Mouse (Mus musculus) fibroblast of lung, adult 2 months (primary cell): ENCODE results near the gene Macrod1.
"Not testable (repeated sequence)": the region's sequence is repeated elsewhere in the genome, so short reads cannot be mapped to it uniquely, and the experiment has no call there.

Experiments used
- DNase-seq: peaks from one replicate; pipeline ENCODE4 v3.0.0-alpha.2; 2011; ENCODE audit warnings: low read depth

Macrod1 gene

DNA sequence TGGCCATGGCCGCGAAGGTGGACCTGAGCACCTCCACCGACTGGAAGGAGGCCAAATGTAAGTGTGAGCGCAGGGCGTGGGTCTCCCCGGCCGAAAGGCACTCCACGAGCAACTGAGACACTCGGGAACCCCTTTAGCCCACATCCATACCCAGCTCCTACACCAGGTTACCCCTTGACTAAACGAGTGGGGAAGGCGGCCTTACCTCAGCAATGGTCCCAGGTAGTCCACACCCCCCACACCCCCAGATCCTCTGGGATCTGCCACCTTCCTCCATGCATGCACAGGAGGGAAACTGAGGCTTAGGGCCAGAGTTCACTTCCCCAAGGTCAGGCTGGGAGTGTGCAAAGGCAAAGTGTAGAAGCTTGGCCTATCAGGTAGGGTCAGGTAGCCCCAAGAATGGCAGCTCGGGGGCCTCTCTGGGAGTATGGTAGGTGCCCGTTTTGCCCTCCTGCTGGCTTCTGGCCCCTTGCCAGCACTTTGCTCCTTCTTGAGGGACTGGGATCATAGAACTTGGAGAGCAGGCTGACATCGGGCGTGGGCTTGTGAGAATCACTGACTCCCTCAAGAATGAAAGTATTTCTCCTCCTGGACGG lies 614 bp downstream of the Macrod1 start:
- DNase-seq, result no peak

DNA sequence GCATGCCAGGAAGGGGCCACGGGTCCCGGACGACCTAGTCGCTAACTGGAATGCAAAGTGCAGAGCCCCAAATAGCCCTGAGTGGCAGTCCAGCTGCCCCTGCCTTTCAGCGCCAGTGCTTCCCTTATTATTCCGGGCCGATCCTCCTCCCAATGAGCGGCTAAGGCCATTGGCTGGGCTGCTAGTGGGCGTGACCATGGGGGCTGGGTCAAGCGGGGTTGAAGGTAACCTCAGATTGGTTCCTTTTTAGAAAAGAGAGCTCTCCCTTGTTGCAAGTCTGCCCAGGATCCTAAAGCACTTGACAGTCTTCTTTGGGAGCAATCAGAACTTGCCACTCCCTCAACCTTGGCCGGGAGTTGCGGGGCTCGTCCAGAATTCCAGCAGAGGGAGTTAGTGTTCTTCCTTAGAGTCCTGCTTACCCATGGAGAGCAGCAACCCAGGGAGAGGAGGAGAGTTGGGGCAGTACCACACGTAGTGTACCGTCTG lies 1.2 kb downstream of the Macrod1 start:
- peak; percentile 77 for DNase-seq

DNA sequence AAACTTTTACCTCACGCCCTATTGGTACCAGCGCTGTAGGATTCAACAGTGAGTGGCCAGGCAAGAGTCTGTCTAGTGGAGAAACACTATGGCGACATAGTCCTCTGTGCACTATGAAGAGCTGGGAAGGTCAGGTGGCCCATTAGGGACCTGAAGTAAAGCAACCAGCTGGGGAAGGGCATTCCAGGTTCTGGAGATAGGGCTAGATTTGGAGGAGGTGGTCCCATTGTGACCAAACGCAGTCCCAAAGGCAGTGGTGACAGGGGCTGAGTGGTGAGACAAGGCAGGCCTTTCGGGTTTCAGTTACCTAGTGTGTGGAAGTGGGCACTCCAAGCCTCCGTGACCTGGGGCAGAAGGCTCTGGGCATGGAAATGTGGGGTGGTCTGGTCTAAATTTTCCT lies 1.9 kb downstream of the Macrod1 start:
- DNase-seq, result no peak

DNA sequence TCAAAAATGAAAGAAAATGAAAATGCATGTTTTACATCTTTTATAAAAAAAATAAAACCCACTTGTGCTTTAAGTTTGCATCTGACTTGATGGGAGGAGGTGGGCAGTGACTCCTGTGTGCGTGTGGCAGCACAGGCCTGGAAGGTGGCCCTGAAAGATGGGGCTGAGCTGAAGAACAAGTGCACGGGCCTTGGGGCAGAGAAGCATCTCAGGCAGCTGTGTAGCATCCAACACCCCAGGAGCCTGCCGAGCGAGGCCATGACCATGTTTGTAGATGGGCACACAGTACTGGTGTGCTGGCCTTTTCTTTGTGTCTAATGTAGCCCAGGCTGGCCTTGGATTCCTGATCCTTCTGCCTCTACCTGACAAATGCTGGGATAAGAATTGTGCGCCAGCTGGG lies 5.5 kb downstream of the Macrod1 start:
- DNase-seq, result no peak

DNA sequence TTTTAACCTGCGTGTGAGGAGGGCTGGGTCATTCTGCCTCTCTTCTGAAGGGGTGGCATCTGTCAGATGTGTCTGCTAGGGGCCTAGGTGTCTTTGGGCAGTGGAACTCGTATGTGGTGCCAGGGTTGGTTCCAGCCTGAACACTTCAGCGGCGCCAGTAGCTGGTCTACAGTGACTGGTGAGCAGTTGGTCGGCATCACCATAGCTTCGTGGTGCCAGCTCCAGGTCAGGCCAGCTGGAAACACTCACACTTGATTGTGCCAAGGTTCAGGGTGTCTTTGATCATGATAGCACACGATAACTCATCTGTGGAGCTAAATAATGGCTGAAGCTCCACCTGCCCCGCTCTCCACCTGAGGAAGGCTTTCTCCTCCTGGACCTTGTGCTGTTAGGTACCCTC lies 6.3 kb downstream of the Macrod1 start:
- DNase-seq, result no peak

DNA sequence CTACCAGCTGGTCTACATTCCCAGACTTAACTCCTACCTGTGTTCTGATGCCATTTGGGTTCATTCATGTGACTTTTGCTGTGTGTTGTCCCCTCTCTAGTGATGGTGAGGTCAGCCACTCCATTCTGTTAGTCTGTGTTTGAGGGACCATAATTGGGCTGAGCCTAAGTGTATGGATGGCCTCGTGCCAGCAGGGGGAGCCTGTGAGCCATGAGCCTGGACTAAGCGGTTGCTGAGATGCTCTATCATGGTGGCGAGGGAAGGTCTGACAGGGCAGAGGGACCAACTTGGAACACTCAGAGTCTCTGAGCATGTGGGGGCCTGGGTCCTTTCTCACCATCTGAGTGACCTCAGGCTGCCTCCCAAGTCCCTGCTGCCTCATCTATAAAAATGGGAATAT lies 8.0 kb downstream of the Macrod1 start:
- no peak for DNase-seq

DNA sequence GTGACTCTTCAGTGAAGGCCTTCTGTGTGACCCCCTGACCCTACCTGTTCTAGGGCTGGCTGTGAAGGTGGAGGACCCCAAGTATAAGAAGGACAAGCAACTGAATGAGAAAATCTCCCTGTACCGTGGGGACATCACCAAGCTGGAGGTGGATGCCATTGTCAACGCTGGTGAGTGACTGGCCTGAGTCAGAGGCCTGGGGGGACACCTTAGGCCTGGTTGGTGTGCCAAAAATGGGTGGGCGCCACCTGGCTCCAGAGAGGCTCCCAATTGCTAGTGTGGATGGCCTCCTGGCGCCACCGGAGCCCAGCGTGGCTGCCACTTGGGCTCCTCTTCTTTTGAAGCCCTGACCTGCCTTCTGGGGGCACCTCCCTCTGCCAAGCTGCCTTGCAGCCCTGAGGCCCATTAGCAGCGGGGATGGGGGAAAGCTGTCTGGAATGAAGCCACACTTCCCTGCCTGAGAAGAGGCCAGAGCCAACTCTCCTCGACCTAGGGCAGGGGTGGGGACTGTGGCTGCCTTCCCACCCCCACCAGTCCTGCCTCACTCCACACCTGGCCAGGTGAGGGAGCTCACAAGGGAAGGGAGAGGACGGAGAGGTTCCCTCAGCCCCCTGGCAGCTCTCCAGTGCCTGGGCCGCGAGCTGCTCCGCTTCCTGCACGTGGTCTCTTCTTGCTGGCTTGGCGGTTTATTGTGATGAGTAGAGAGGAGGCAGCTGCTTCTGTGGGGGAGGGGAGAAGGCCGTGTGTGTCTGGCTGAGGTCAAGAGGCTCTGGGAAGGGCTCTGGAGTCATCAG lies 9.6 kb downstream of the Macrod1 start:
- no peak for DNase-seq

DNA sequence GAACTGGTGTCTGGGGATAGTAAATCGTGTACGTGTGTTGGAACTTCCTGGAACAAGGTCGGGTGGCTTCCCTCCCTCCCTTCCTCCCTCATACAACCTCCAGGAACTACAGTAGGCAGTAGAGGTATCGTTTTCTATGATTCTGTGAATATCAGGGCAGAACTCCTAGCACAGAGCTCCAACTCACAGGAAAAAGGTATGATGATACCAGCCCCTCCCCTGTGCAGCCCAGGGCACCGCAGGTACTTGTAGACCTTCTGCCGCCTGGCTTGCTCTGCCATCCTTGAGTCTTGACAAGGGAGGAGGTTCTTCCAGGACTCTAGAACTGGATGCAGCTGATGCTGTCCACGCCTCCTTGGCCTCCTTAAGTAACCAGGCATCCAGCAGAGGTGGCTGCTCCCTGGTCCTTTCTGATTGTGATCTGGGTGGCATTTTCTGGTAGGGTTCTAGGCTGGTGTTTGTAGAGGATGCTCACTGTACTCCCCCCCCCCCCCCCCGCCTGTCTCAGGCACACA lies 10.3 kb downstream of the Macrod1 start:
- DNase-seq, result no peak

DNA sequence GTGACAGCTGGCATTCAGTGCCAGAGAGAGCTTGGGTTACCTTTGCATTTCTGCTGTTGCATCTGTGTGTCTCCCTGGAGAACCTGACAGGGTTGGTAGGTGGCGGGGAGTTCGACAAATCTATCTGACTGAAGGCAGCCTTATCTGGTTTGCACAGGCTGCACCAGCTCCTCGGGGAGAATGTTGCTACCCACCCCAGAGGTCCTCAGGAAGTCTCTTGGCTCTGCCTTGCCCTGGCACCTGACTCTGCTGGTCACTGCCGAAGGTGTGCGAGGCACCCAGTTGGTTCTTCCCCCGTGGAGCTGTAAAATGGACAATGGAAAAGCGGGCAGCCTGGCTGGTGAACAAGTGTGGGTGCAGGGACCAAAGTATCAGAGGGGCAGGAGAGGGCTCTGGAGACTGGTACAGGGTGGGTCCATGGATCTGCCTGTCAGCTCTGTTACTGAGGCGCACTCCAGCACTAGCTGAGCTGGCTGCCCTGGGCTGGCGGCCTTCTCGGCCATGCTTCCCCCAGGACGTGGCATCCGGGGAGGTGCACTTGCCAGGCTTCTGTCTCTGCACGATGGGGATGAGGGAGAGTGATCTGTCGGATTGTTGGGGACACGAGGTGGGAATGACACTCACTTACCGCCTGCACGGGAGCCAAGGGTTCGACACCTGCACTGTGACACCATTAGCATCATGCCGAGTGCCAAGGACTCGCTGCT lies 10.9 kb downstream of the Macrod1 start:
- DNase-seq, result no peak

DNA sequence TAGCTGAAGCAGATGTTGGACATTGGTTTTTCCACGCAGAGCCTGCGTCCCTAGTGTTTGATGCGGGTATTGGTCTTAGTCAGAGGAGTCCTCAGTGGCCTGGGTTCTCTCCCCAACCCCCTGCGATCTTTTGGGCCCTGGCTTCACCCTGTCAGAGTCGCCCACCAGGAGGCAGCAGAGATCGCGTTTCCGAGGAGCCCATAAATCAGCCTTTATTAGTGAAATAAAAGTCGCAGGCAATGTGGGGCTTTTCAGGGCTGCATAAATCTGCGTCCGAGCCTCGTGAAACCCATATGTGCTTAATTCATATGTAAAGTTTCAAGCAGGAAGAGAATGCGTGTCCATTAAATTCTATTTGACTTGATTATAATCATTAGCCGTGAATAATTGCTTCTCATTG lies 11.5 kb downstream of the Macrod1 start:
- no peak for DNase-seq

DNA sequence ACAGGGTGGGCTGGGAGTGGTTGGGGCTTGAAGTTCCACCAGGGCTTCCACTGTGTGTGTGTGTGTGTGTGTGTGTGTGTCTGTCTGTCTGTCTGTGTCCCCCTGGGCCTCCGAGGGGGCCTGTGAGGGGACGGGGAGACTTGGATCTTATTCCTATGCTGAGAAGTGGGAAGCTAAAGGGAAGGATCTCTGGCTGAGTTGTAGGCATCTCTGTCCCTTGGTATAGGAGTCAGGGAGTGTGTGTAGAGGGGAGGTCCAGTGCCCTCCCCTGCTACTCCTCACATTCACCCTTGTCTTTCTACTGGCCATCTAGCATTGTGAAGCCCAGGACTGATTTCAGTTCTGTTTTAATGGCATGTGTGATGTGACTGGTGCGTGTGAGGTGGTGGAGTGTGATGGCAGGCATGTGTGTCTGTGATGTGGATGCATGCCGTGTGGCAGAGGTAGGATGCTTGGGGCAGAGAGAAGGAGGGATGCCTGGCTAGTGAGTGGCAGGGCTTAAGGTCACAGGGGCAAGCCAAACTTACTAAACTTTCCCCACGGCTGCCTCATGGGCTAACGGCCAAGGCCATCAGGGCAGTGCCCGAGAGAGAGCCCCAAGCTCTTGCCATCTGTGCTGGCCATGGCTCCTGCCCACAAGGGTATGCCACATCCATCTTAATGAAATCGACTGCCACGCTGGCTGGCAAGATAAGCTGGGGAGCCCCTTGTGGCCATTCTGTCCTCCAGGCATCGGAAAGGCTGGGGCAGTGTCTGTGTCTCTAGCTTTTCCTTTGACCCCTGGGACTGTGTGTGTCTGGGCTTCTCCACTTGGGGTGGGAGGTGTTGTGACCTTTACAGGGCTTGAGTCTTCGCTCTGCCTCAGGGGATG lies 12.3 kb downstream of the Macrod1 start:
- DNase-seq, result no peak

DNA sequence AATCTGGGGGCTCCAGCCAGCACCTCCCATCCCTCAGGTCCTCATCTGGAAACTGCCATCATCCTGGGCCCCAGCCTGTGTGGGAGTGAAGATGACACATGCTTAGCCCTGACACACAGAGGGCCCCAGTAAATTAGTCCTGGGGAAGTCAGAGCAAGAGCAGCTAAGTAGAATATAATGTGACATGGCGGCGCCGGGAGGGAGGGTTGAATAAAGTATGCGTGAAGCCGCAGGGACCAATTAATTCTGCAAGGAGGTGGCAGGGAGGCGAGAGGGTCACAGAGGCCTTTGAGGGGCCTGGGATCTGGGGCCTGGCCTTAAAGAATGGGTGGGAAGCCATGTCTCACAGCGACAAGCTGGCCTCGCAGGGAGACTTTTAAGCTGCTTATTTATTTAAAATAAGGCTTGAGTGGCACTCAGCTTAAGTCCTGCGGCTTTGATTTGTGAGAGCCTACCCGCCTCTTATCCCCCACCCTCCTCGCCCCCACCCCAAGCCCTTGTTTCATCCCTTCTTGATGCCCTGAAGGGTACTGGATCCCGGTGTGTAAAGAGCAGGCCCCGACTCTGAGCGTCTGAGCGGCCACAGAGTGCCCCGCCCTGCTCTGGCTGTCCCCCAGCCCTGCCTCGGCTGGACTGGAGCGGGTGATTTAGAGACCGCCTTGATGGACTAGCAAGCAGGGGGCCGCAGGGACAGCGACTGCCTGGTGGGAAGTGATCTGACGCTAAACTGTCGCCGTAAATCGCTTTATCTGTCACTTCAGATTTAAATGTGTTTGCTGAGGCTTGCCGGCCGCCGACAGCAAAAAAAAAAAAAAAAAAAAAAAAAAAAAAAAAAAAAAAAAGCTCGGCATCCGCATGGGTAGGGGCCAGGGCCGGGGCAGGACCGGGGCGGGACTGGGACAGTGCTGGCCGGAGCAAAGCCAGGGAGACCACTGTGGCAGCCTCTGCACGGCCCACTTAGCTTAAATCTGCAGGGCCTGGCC lies 13.5 kb downstream of the Macrod1 start:
- DNase-seq, result no peak

DNA sequence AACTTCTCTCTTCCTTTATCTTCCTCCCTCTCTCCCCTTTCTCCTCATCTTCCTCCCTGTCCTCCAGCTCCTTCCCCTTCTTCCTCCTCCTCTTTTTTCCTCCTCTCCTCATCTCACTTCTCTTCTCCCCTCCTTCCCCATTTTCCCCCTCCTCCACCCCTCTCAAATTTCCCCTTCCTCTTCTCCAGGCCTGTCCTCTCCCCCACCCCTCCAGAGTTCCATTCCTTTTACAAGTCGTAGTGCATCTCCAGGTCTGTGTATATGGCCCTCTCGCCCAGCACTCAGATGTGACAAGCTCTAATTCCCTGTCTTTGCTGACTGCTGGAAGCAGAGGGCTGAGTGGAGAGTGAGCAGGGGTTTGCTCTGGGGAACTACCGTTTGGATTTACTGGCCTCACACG lies 14.2 kb downstream of the Macrod1 start:
- no peak for DNase-seq

DNA sequence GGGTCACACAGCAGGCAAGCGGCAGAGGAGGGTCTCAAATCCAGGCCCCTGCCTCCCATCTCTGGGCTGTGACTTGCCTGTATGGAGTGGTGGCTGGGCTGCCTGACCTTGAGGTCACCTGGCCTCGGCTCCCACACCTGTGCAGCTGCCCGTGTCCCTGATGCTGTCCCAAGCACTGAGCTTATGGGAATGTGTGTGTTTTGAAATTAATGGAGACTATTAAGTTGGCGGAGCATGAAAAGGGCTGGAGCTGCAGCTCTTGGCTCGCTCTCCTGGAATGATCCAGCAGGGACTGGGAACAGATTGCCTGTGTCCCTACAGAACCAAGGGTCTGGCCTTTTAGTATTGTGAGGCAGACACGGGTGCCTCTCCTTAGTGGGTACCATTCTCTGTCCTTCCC lies 15.6 kb downstream of the Macrod1 start:
- DNase-seq, result no peak

DNA sequence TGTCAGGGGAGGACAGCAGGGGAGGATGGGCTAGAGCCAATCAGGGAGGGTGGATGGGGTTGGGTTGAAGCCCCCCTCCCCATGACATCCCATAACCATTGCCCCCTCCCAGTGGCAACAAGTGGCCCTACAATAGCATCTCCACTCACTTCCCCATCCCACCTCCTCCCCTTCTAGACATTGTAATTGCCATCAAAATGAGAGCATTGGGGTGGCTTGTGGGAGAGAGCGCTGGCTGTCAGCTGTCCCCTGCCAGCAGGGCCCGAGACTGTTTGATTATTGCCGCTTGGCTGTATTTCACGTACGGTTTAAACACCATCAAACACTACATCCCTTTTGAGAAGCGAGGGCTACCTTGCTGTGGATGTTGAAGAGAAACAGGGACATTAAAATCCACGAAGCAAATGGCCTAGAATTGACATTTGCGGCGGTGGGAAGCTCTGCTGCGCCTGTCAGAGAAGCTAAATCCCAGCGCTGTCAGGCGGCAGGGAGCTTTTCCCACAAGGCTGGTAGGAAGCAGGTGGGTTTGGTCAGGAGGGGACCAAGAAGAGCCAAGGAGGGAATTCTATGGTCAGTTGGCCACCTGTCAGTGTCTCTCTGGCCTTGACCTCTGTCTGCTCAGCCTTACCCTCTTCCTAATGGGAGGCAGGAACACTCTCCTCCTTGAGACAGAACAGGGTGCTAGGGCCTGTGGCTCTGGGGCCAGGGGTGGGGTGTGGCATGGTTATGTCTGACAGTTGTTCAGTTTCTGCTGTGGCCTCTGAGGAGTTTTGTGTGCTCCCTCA lies 17.6 kb downstream of the Macrod1 start:
- DNase-seq, result no peak

DNA sequence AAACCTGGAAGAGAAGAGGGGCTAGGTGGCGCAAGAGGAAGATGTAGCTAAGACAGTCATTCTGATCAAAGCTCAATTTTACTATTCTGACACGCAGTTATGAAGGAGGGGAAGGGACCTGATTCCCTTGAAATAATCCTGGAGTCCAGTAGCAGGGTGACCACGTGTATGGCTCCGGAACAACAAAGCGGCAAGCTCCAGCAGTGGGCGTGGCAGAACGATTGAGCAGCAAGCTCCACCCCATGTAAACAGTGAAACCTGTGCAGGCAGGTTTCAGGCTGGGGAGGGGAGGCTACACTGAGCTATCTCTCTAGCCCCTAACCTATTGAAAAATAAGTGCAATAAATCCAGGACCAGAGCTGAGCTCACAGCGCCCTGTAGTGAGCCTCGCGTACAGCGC lies 18.7 kb downstream of the Macrod1 start:
- not testable (repeated sequence) for DNase-seq

DNA sequence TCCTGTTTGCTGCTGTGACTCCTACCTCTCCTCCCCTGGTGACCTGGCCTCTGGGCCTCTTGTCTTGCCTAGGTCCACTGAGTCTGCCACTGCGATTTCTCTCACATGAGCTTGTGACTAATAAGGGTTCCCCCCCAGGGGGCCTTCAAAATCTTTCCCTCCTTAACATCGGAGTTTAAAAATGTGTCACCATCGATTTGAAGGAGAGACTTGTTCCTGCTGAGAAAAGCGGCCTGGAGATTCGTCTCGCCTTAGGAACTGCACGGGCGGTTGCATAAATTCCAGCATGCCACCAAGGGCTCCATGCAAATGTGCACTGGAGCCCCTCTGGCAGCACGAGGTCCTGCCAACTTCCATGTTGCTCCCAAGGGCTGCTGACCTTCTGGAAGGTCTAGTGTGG lies 21.1 kb downstream of the Macrod1 start:
- no peak for DNase-seq

DNA sequence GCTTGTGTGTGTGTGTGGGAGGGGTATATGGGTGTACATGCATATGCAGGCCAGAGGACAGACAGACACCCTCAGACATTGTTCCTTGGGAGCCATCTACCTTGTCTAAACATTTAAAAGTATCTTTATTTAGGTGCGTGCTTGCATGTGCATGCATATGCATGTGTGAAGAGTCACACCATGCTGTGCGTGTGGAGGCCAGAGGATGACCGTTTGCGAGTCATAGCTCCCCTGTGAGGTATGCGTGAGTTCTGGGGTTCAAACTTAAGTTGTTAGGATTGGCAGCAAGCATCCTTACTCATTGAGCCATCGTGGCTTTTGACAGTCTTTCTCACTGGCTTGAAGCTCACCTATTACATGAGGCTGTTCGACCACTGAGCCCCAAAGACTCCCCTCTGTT lies 21.7 kb downstream of the Macrod1 start:
- no peak for DNase-seq

DNA sequence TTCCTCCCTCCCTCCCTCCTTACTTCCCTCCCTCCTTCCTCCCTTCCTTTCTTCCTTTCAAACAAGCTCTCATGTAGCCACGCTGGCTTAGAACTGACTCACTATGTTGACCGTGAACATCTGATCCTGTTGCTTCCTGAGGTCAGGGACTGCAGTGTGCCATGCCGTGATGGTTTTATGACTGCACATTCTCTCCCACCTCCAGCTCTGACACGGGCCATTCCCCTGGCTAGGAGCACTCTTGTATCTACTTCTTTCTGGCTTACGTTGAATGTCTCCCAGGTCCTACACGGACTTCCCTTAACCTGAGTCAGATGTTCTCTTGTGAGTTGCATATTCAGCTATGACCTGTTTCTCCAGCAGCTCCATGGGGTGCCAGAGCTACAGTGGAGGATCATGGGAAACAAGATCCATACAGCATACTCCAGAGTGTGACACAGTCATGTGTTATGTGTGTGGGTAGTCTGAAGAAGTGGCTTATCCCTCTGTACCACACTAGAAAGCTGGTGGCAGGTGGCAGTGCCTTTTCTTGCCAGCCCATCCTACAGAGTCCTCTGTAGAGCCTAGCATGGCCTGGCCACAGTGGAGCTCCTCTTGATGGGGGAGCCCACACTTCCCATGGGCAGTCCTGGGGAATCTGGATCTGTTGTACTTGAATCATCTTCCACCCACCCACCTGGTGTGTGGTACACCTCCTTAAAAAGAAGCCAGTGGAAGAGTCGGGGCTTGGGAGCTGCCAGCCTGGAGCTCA lies 25.1 kb downstream of the Macrod1 start:
- DNase-seq, result no peak
